Mouse (Mus musculus): Measurements from ENCODE around the gene Lrrc8e.

Lrrc8e gene

DNA sequence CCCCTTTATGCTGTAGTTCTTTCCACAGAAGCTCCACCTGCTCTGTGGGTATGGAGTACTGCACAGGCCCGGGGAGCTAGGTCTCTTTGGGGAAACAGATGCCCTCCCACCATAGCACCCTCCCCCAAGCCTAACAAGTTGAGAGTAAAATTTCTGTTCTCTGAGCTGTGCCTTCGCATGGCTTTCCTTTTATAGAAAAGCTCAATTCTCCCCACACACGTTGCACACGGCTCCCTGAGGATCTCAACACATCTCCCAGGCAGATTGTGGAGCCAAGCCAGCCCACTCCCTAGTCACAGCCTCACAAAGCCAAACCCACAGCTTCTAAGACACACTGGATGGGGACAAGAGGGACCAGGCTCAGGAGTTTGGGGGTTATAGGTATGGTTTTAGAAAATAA is 30.3 kb downstream of the Lrrc8e start:
- in situ Hi-C loops (cut with MseI, MboI): no loop called here

DNA sequence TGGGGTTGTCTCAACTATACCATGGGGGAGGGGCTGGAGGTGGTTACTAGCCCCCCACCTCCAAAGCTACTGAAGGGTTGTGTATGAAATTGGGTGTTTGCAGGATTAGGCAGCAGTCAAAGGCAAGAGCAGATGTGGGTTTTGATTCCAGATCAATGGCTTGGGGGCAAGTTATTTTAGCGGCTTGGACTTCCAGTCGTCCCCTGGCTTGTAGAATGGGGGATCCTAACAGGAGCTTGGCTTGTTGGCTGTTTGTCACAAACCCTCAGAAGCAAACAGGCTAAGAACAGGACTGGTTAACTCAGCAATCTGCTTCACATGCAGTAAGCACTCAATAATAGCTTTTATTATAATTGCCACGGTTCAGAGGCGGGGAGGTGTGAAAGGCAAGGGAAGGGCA is 30.7 kb downstream of the Lrrc8e start:
- in situ Hi-C loops (cut with MseI, MboI): no loop called here

DNA sequence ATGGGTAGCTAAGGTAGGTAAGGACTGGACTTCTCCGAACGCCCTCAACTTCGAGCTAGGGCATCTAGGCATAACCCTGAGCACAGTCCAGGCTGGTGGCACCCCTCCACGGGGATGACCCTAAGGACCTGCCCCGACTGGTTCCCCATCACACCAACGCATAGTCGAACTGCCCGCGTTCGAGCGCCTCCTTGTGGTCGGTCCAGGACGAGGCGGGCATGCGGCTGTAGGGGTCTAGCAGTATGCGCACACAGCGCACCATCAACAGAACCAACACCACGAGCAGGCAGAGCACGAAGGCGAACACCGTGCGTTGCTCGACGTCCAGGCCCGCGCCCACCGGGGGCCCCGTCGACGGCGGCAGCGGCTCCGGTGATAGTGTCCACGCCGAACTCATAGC is 31.6 kb downstream of the Lrrc8e start:
- in situ Hi-C loops (cut with MseI, MboI): no loop called here

DNA sequence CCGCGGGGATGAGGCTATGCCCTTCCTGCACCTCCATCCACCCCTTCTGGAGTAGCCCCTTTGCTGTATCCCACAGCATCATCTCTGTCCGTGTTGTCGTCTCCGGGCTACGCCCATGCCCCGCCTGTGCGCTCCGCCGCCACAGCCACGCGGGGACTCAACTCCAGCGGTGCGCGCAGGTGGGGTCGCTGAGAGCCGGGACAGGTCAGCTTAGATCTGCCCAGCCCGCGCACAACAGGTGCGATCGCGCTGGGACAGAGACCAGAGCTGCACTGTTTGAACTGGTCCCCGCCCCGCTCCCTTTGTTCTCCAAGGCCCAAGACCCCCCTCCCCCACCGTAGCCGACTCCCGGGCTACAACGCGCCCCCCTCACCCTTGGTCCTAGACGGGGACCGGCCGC is 32.1 kb downstream of the Lrrc8e start:
- in situ Hi-C loops (cut with MseI, MboI): no loop called here

DNA sequence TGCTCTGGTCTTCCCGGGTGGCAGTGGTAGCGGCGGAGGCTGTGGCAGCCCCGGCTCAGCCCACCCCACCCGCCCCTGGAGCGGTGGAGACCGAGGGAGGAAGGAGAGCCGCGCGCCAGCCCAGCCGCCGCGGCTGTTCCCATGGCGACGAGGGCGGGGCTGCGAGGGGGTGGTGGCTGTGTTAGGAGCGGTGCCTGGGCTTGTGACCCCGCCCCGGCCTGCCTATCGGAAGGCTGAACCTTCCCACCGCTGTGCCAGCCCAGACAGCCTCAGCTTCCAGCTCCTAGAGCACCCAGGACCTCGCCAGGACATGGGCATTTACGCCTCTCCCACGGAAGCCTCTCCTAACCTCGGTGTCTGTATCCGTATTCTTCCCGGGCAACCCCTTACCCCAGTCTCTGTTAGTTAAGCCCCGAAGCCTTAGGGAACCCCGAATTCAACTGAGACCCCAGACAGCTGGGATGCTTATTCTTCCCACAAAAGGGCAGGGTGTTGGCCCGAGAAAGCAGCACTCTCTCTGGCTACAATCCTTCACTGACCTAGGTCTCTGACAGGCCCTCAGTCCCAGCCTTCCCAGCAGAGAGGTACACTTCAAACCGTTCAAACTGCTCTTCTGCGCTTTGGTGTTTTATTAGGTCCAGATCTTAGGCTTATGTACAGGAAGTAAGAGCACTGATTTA is 32.6 kb downstream of the Lrrc8e start, which contains the start of gene Ctxn1:
Gene Ctxn1 (minus strand): TSS at position 150 of the 680 bp plus-strand sequence.
- in situ Hi-C loops (cut with MseI, MboI): no loop called here

DNA sequence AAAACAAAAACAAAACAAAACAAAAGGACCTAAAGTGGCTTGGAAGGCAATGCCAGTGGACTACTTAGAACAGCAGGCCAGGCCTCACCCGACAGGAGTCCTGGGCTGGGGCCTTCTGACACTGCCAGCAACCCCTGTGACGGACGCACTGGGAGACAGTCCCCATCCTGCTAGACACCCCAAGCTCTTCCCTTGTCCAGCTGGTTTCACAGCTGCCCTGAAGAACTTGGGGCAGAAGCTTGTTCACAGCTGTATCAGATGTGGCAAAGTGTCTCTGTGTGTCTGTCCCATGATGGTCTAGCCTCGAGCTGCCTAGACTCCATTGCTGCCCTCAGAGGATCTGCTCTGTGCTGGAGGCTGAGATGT is 33.2 kb downstream of the Lrrc8e start:
- in situ Hi-C loops (cut with MseI, MboI): no loop called here

DNA sequence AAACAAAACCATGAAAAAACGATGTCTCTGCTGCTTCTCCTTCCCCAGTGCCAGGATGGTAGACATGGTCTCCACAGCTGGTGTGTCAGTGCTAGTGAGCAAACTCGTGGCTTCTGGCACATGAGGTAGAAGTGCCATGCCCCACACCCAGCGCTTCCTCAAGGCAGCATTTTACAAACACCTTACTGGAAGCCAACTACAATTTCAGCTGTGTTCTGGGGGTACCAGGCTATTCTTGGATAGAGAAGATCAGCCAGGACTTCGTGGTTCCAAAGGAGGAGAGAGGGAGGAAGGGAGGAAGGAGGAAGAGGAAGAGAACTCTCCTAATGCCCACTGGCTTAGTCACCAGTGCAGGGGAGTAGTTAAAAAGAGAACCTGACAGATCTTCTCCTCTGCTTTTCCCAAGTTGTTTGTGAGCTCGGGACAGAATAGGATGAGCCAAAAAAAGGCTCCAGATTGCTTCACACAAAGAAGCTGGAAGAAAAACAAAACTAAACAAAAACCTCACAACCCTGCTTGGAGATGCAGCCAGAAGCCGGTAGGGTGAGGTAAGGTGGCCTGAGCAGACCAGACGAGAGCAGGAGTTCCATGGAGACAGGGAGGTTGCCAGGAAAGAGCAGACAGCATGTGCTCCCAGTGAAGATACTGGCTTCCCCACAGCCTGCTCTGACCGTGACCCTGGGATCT is 36.6 kb downstream of the Lrrc8e start:
- in situ Hi-C loops (cut with MseI, MboI): no loop called here

DNA sequence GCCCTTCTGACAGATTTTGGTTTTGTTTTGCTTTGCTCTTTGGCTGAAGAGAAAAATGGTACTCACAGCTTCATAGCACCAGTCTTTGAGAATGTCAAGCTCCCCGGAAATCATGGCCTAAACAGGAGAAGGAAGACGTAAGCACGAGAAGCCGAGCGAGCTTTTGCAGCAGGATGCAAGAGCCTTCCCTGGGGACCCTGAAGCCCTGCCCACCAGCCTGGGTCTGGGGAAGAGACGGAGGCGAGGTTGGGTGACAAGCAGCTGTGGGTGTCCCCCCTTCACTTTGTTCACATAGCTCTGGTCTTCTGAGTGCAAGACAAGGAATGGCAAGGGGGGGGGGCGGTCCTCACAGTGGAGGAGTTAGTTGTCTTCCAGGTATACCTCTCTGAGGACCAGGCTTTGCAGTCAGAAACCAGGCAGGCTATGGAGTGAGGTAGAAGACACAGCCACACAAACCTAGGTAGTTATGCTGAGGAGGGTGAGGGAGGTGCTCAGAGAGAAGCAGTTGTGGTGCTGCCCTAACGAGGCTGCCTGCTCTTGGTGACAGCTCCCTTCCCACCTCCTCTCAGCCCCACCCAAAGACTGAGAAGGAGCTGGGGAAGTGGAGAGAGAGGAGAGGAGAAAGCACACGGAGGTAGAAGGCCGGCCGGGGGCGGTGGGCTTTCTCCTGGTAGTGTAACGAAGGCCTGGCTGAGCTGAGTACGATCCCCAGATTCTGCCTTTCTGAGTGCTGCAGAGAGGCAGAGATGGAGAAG is 38.7 kb downstream of the Lrrc8e start:
- in situ Hi-C loops (cut with MseI, MboI): no loop called here

DNA sequence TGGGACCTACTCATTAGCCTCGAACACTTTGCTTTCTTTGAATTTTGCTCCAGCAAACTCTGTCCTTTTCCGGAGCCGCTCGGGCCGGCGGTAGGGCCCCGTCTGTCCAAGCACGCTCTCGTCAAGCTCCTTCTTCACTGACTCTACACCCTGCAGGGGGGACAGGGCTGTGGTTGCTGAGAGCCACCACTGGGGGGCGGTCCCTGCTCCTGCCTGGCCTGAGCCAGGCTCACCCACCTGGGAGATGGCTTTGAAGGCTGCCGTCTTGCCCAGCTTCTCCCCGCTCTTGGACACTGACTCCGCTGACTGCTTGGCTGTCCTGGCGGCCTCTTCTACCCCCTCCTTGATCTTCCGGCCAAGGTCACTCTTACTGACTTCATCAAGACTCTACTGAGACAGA is 41.0 kb downstream of the Lrrc8e start:
- in situ Hi-C loops (cut with MseI, MboI): no loop called here

DNA sequence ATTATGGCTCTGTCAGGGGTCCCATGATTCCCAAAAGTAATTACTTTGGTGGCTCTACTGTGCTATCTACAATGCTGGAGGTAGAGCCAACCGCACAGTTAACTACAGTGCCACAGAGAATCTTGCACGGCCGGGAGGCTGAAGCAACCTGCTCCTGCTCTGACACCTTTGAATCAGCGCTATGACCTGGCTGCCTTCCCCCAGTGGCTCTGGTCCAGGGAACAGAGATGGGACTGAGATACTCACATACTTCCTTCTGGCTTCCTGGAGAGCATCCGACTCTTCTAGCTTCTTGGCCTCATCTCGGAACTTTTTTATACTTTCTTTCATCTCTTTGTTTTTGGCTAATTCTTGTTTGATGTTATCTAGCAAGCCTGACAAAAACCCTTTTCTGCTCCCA is 43.0 kb downstream of the Lrrc8e start:
- in situ Hi-C loops (cut with MseI, MboI): no loop called here

DNA sequence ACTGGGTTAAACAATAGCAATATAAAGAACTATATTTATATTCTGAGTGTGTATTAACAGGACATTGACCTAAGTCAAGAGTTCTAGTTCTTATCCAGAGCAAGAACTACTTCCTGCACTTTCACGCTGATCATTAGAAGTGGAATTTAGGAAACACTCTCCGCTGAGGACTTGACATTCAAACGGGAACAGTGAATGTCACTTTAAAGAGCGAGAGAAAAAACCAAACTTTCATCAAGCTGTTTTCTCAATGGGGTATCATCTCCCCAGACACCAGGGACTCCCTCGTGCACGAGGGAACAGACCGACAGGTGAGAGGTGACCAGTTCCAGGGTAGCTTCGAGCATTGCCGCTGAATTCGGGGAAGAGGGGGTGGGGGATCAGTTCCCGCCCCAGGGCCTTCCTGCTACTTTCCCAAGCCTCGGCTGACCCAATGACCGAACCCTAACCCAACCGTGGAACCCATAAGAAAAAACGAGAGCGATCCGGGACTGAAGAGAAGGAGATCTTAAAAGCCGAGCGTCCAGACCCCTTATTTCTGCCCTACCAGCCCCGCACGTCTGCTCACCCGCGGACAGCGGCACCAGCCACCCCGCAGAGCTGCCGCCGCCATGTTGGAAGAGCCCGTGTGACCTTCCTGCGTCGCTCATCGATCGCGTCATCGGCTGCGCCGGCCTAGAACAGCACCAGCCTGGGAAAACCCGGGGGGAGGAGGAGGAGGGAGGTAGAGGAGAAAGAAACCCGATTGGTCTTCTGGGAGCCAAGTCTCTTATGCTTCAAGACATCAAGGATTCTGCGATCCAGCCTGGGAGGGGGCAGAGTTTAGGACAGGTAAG is 48.9 kb downstream of the Lrrc8e start, which contains the start of gene Timm44:
Gene Timm44 (minus strand): TSS at position 639 of the 836 bp plus-strand sequence.
- in situ Hi-C loops (cut with MseI, MboI): no loop called here

DNA sequence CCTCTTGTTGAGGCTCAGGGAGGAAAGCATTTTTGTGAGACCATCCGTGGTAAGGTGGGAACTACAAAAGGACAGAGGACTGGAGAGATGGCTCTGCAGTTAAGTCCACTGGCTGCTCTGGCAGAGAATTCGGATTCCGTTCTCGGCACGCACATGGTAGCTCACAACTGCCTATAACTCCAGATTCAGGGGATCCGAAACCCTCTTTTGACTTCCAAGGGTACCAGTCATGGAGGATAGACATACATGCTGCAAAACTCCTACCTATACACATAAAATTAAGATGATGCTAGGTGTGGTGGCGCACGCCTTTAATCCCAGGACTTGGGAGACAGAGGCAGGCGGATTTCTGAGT is 49.5 kb downstream of the Lrrc8e start:
- in situ Hi-C loops (cut with MseI, MboI): no loop called here
